Comparison of ENCODE assay signal across 22 mouse cellular contexts in the genomic region with DNA sequence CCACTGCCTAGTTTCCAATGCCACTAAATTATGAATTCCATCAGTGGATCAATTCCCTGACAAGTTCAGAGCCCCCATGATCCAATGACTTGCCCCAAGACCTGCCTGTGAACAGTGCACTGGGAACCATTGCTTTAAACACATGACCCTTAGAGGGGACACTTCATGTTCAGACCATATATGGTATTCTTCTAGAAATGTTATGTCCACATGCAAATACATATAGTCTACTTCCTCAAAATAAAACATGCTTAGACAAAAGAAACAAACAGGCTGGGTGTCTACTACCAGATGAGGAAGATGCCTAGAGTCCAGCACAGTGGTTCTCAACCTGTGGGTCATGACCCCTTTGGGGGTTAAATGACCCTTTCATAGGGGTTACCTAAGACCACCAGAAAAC.
"Had no signal": no experiment of that assay in that cellular context is flagged by ENCODE, and none has a peak within 500 bp of the region (broad histone marks: within the 10 kb centered on the region; RNA-seq: fewer than 3 reads in every experiment).

No protein-coding gene starts in this region.

- DNase-seq: kidney, adult 18-20 months; kidney, postnatal 25 days; layer of hippocampus, postnatal 36 days; lung, adult 18-20 months; lung, postnatal 10 days; lung, postnatal 36 days; retina, postnatal 1 day; right cerebral cortex, postnatal 25 days; spleen, adult 18-20 months; thymus, adult 18-20 months; thymus, postnatal 14 days; thymus, postnatal 4 days had no signal

- H3K4me3 ChIP-seq: layer of hippocampus, adult 2 months; left cerebral cortex, adult 2 months; lung, embryonic 15.5 days; midbrain, embryonic 12.5 days; midbrain, embryonic 15.5 days; myocyte; neural tube, embryonic 13.5 days had no signal

- ATAC-seq: intestine, embryonic 16.5 days; midbrain, embryonic 15.5 days had no signal

- H3K27ac ChIP-seq: kidney, postnatal 0 days; layer of hippocampus, adult 2 months; left cerebral cortex, adult 2 months; liver, embryonic 14.5 days; lung, embryonic 15.5 days; midbrain, embryonic 12.5 days; midbrain, embryonic 15.5 days; neural tube, embryonic 13.5 days had no signal
